Mouse (Mus musculus) liver, embryonic 12.5 days (tissue): ENCODE measurements around the gene Ttc7. TPM values are rescaled to one million over a fixed set of nuclear protein-coding genes. Genes with fewer than 3 reads are reported as not detected.

Source experiments
- ATAC-seq: fragments of 200-750 bp; cut with Nextera tagmentation; 2 replicates; pipeline ENCODE4 v1.8.0; 2017; ENCODE audit warnings: moderate number of reproducible peaks, mild to moderate bottlenecking, moderate library complexity
- H3K27ac ChIP-seq: fragments of 300-500 bp; sonication (generic); 2 replicates; pipeline ENCODE4 v1.5.1; 2016; ENCODE audit warnings: mild to moderate bottlenecking
- H3K27me3 ChIP-seq: fragments of 300-500 bp; sonication (generic); replicated peaks from 2 replicates; pipeline ENCODE4 v1.6.1; 2016; ENCODE audit warnings: mild to moderate bottlenecking, moderate library complexity
- H3K36me3 ChIP-seq: fragments of 300-500 bp; sonication (generic); 2 replicates; pipeline ENCODE4 v1.6.1; 2016; ENCODE audit warnings: mild to moderate bottlenecking, moderate library complexity
- H3K4me1 ChIP-seq: fragments of 300-500 bp; sonication (generic); 2 replicates; pipeline ENCODE4 v1.6.1; 2016
- H3K4me2 ChIP-seq: fragments of 300-500 bp; sonication (generic); 2 replicates; pipeline ENCODE4 v1.6.1; 2016; ENCODE audit warnings: mild to moderate bottlenecking, moderate library complexity
- H3K4me3 ChIP-seq: fragments of 300-500 bp; sonication (generic); 2 replicates; pipeline ENCODE4 v1.5.1; 2016; ENCODE audit warnings: mild to moderate bottlenecking, moderate library complexity
- H3K9ac ChIP-seq: fragments of 300-500 bp; sonication (generic); 2 replicates; pipeline ENCODE4 v1.6.1; 2016; ENCODE audit warnings: mild to moderate bottlenecking, moderate library complexity
- H3K9me3 ChIP-seq: fragments of 300-500 bp; sonication (generic); replicated peaks from 2 replicates; pipeline ENCODE4 v1.6.1; 2016; ENCODE audit warnings: mild to moderate bottlenecking, moderate library complexity
- WGBS: fragments of 180-500 bp; shearing (Covaris S2); methylation state at CpG from one replicate; pipeline ENCODE4 v1.1.7; 2016; ENCODE audit not compliant: insufficient replicate concordance; 5-methylcytosine and 5-hydroxymethylcytosine counted together
- polyA plus RNA-seq: library from polyadenylated mRNA; unstranded; fragments of >200 nt; fragmentation: Nextera tagmentation; extraction: Ambion mirVana; gene quantifications from 2 replicates; pipeline ENCODE4 v1.2.1, GENCODE M21; 2016

Ttc7 gene
- polyA plus RNA-seq, 1 experiment from 2014 or later, result 17.0 TPM

- Histone ChIP-seq H3K4me2 (no peak overlapping the region), H3K27me3 (peaks cover 12% of the 10 kb centered on the region; the same call in 1 of the 2 replicates), H3K27ac (no peak overlapping the region), H3K9ac (no peak overlapping the region), H3K36me3 (no peaks in the 10 kb centered on the region), H3K9me3 (no peaks in the 10 kb centered on the region), H3K4me1 (peaks cover 14% of the 10 kb centered on the region), H3K4me3 (no peak overlapping the region)
- 66% methylated on average over 6 of the region's 6 CpGs for WGBS
- ATAC-seq, result no peak
Observed at GRCm38 (mm10) chr17:87269454-87269853, 13.2 kb upstream of the Ttc7 start.

- no peak overlapping the region for H3K27ac ChIP-seq
- H3K4me1 ChIP-seq, result peaks cover 8% of the 10 kb centered on the region
- ATAC-seq, result 0 out of 2 replicates have a peak, but pooled peaks have one; percentile 30
- no peak overlapping the region for H3K4me2 ChIP-seq
- no peaks in the 10 kb centered on the region for H3K36me3 ChIP-seq
- no peaks in the 10 kb centered on the region for H3K9me3 ChIP-seq
- H3K9ac ChIP-seq, result no peak overlapping the region
- 47% methylated on average over 15 of the region's 15 CpGs for WGBS
- no peak overlapping the region for H3K4me3 ChIP-seq
- peaks cover 23% of the 10 kb centered on the region for H3K27me3 ChIP-seq
Observed at GRCm38 (mm10) chr17:87275363-87276341, 7.0 kb upstream of the Ttc7 start.

DNA sequence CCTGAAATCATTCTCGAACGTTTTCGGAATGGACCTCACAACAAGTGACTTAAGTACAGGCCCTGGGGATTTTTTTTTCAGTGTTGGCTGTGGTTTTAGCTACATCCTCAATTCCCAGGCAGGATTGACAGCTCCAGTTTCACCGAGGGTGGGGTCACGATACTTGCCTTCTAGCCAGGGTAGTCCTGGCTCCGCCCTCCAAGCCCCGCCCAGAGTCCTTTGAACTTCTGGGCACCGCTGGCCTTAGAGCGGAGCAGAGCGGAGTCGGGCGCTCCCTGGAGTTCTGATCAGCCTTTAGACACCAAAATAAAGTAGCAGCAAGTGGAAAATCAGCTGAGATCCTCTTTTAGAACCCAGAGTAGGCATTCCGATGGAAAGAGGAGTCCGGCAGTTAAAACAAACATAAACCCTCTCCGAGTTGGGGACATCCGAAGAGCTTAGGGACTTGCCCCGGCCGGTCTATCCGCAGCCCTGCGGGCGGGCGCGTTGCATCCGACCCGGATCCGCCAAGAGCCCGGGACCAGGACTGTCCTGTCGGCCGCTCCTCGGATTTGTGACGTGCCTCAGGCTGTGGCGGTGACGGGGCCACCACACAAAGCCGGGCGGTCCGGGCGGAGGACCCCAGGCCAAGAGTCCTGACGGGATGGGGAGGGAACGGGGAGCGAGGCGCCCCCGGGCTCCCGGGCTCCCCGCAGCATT, 530 bp upstream of the Ttc7 start:
- WGBS, result under 1% methylated on average over 44 of the region's 44 CpGs
- H3K4me3 ChIP-seq, result peak overlapping the region; percentile 75
- peak overlapping the region; percentile 94 for H3K27ac ChIP-seq
- peak overlapping the region; percentile 94 for H3K9ac ChIP-seq
- peaks cover 44% of the 10 kb centered on the region for H3K4me1 ChIP-seq
- H3K27me3 ChIP-seq, result peaks cover 12% of the 10 kb centered on the region
- peak; percentile 84 for ATAC-seq
- no peaks in the 10 kb centered on the region for H3K9me3 ChIP-seq
- no peaks in the 10 kb centered on the region for H3K36me3 ChIP-seq
- H3K4me2 ChIP-seq, result peak overlapping the region; percentile 99

GRCm38 (mm10) chr17:87283055-87283754, 519 bp downstream of the Ttc7 start:
- ATAC-seq, result peak; percentile 52
- Histone ChIP-seq H3K4me2 (peak overlapping the region; percentile 99), H3K4me3 (peak overlapping the region; percentile 75), H3K27me3 (peaks cover 10% of the 10 kb centered on the region; the same call in 1 of the 2 replicates), H3K9me3 (no peaks in the 10 kb centered on the region), H3K4me1 (peaks cover 52% of the 10 kb centered on the region), H3K27ac (peak overlapping the region; percentile 94), H3K9ac (peak overlapping the region; percentile 94), H3K36me3 (no peaks in the 10 kb centered on the region)
- under 1% methylated on average over 56 of the region's 56 CpGs for WGBS

DNA sequence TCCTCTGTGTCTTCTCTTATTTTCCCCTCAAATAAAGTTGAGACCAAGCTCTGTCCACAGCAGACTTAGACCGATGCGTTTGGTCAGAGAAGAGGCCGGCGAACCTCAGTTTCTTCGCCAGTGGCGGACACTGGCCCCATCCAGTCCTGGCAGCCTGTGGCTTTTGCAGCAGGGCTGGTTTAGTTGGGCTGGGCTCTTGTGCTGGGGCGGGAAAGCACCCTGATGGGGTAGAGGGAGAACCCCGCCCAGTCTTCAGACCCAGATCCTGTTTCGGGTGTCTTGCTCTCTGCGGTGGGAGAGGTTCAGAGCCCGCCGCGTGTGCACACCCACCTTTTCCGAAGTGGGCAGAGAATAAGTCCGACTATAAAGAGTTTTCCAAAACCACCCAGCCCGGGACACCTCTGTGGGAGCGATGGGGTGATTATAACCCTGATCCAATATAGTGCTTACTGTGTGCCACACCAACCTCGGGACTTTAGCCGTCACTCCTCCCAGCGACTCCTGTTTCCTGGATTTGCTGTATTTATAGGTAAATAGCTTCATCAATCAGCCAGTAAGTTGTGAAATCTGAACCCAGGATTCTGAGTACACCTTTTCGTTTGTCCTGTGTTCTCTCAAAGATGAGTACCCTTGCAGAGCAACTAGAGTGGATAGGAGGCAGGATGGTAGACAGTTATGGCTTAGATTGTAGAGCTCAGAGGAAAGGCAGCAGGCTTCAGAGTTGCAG, 1.2 kb downstream of the Ttc7 start:
- H3K4me1 ChIP-seq, result peaks cover 52% of the 10 kb centered on the region
- H3K4me2 ChIP-seq, result peak overlapping the region; percentile 99
- H3K4me3 ChIP-seq, result peak overlapping the region; percentile 75
- 8% methylated on average over 21 of the region's 21 CpGs for WGBS
- H3K27me3 ChIP-seq, result peaks cover 10% of the 10 kb centered on the region; the same call in 1 of the 2 replicates
- peak overlapping the region; percentile 94 for H3K9ac ChIP-seq
- peak overlapping the region; percentile 94 for H3K27ac ChIP-seq
- H3K9me3 ChIP-seq, result no peaks in the 10 kb centered on the region
- peak; percentile 33 for ATAC-seq
- 0 out of 2 replicates have a peak, but pooled peaks cover 3% of the 10 kb centered on the region for H3K36me3 ChIP-seq

DNA sequence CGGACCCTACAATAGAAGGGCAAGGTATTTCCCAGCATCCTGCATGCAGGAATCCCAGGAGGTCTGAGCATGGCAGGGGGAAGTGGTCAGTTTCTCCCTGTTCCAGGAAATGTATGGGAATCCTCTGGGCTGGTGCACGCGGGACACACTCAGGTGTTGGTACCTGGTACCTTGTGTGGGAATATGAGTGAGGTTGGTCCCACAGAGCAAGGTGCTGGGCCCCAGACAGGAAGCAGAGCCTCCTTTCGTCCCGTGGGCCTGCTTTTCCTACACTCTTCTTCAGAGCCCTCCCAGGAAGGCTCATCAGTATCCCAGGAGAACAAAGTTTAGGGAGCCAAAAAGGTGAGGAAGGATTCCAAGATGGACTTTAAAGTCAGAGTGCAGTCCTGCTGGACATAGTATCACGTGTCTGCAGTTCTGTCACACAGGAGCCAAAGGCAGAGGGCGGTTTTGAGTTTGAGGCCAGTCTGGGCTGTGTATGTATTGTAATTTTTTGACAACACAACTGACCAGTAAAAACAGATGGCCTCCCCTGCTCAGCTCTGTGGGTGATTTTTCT, 1.9 kb downstream of the Ttc7 start:
- Histone ChIP-seq H3K27ac (no peak overlapping the region), H3K4me2 (peak overlapping the region; percentile 99), H3K9me3 (no peaks in the 10 kb centered on the region), H3K36me3 (0 out of 2 replicates have a peak, but pooled peaks cover 3% of the 10 kb centered on the region), H3K4me1 (peaks cover 52% of the 10 kb centered on the region), H3K9ac (0 out of 2 replicates have a peak overlapping the region, but pooled peaks have one; percentile 94), H3K27me3 (peaks cover 10% of the 10 kb centered on the region; the same call in 1 of the 2 replicates), H3K4me3 (peak overlapping the region; percentile 75)
- 65% methylated on average over 7 of the region's 7 CpGs for WGBS
- no peak for ATAC-seq

DNA sequence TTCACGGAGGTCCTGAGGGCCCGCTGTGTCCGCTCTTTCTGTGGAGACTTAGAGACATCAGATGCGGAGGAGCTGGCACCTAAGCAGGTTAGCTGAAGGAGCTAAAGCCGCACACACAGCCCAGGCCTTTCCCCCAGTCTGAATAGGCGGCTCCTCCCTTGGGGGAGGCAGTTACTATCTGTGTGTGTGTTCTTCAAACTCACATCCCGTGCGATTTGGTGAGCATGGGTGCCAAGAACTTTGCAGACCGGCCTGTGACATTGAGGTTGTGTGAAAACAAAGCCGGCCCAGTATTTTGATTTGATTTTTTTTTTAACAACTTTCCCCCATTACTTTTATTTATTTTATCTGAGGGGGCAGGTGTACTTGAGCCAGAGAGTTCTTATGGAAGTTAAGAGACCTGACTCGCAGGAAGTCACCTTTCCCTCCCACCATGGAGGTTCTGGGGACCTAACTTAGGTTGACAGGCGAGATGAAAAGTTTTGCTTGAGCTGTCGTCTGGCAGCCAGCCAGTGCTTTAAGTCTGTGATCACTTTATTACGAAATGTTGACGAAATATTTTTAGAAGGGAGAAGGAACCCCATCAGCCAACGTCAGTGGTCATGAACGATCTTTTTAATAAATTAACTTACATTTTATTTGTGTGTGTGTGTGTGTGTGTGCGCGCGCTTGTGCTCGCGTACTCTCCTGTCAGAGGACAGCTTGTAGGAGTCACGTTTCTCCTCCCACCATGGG, 3.2 kb downstream of the Ttc7 start:
- ATAC-seq, result no peak
- Histone ChIP-seq H3K9ac (no peak overlapping the region), H3K27ac (no peak overlapping the region), H3K4me1 (peaks cover 52% of the 10 kb centered on the region), H3K36me3 (0 out of 2 replicates have a peak, but pooled peaks cover 10% of the 10 kb centered on the region), H3K9me3 (no peaks in the 10 kb centered on the region), H3K4me2 (no peak overlapping the region), H3K4me3 (no peak overlapping the region), H3K27me3 (peaks cover 6% of the 10 kb centered on the region; the same call in 1 of the 2 replicates)
- 75% methylated on average over 23 of the region's 23 CpGs for WGBS

GRCm38 (mm10) chr17:87286481-87287143, 3.9 kb downstream of the Ttc7 start:
- peaks cover 6% of the 10 kb centered on the region; the same call in 1 of the 2 replicates for H3K27me3 ChIP-seq
- WGBS, result 75% methylated on average over 8 of the region's 8 CpGs
- no peaks in the 10 kb centered on the region for H3K9me3 ChIP-seq
- no peak for ATAC-seq
- no peak overlapping the region for H3K9ac ChIP-seq
- H3K27ac ChIP-seq, result no peak overlapping the region
- H3K4me1 ChIP-seq, result peaks cover 46% of the 10 kb centered on the region
- no peak overlapping the region for H3K4me2 ChIP-seq
- H3K4me3 ChIP-seq, result no peak overlapping the region
- H3K36me3 ChIP-seq, result peaks cover 12% of the 10 kb centered on the region; the same call in 1 of the 2 replicates

- H3K4me1 ChIP-seq, result peaks cover 43% of the 10 kb centered on the region
- no peak overlapping the region for H3K9ac ChIP-seq
- 70% methylated on average over 8 of the region's 8 CpGs for WGBS
- H3K9me3 ChIP-seq, result no peaks in the 10 kb centered on the region
- H3K4me3 ChIP-seq, result no peak overlapping the region
- peaks cover 19% of the 10 kb centered on the region for H3K36me3 ChIP-seq
- peaks cover 6% of the 10 kb centered on the region; the same call in 1 of the 2 replicates for H3K27me3 ChIP-seq
- no peak overlapping the region for H3K27ac ChIP-seq
- no peak overlapping the region for H3K4me2 ChIP-seq
- ATAC-seq, result no peak
Observed at GRCm38 (mm10) chr17:87287197-87287777, 4.6 kb downstream of the Ttc7 start.
